Mouse (Mus musculus): Measurements from ENCODE around the gene Cdc34b. TPM values are rescaled to one million over a fixed set of nuclear protein-coding genes. Genes with fewer than 3 reads are reported as not detected.
"Not testable (repeated sequence)": the region's sequence is repeated elsewhere in the genome, so short reads cannot be mapped to it uniquely, and the experiment has no call there.

Gene Cdc34b
- polyA plus RNA-seq (2015; fragmentation: Nextera tagmentation; extraction: Ambion mirVana), result not detected in 2 replicates

- Histone ChIP-seq H3K4me3 (no peak within 1 kb of the TSS), H3K36me3 (no peaks in the 10 kb centered on the region), H3K27ac (no peak within 1 kb of the TSS), H3K27me3 (0 out of 2 replicates have a peak, but pooled peaks cover 2% of the 10 kb centered on the region), H3K4me1 (no peaks in the 10 kb centered on the region), H3K9ac (no peak within 1 kb of the TSS), H3K4me2 (no peak within 1 kb of the TSS), H3K9me3 (no peaks in the 10 kb centered on the region)
- 76% methylated on average over 29 of the region's 29 CpGs for WGBS
- ATAC-seq (ENCODE audit: insufficient number of reproducible peaks, low FRiP score, low TSS enrichment, low read depth), result no peak
These were observed at the start of gene Cdc34b for GRCm38 (mm10) chr11:94741732-94742272. Gene Cdc34b (plus strand): TSS chr11:94741782.

GRCm38 (mm10) chr11:94692502-94692901 is 49.1 kb upstream of the Cdc34b start:
- not testable (repeated sequence) for ATAC-seq (ENCODE audit: insufficient number of reproducible peaks, low FRiP score, low TSS enrichment, low read depth); H3K9ac ChIP-seq; H3K4me2 ChIP-seq; H3K4me1 ChIP-seq; H3K36me3 ChIP-seq; H3K27me3 ChIP-seq; H3K27ac ChIP-seq; H3K9me3 ChIP-seq; H3K4me3 ChIP-seq

DNA sequence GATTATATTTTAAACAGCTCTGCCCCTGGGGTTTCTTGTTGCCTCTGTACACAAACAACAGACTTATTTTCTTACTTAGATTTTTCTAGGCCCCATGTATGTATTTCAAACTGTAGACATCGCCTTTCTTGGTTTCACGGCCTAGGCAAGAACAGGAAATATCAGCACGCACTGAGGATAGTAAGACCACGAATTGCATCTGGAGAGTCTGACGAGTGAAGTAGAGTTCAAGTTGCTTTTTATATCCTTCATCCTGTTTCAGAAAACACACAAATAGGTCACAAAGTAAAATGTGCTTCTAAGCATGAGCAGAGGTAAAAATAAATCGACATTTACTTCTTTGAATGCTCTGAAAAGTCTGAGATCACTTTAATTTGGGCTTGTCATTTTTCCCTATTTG is 46.1 kb upstream of the Cdc34b start:
- Histone ChIP-seq H3K9me3 (no peaks in the 10 kb centered on the region), H3K9ac (no peak overlapping the region), H3K36me3 (no peaks in the 10 kb centered on the region), H3K4me2 (no peak overlapping the region), H3K4me3 (no peak overlapping the region), H3K27me3 (no peaks in the 10 kb centered on the region), H3K4me1 (no peaks in the 10 kb centered on the region), H3K27ac (no peak overlapping the region)
- 58% methylated on average over 6 of the region's 6 CpGs for WGBS
- ATAC-seq (ENCODE audit: insufficient number of reproducible peaks, low FRiP score, low TSS enrichment, low read depth), result no peak

DNA sequence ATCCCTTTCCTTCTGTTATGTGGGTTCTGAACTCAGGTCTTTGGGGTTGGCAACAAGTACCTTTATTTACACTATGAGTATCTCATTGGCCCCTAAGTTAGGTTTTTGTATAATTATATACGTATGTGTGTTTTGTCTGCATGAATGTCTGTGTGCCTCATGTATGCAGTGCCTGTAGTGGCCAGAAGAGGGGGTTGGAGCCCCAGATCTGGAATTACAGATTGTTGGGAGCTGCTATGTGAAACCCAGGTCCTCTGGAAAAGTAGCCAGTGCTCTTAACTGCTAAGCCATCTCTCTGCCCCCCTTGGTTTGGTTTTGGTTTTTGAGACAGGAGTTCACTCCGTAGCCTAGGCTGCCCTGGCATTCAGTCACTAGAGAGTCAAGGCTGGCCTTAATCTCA is 44.4 kb upstream of the Cdc34b start:
- Histone ChIP-seq H3K4me2 (no peak overlapping the region), H3K36me3 (no peaks in the 10 kb centered on the region), H3K27me3 (peaks cover 6% of the 10 kb centered on the region; the same call in 1 of the 2 replicates), H3K27ac (no peak overlapping the region), H3K9ac (no peak overlapping the region), H3K9me3 (no peaks in the 10 kb centered on the region), H3K4me3 (no peak overlapping the region), H3K4me1 (peaks cover 5% of the 10 kb centered on the region; the same call in 1 of the 2 replicates)
- no peak for ATAC-seq (ENCODE audit: insufficient number of reproducible peaks, low FRiP score, low TSS enrichment, low read depth)
- 90% methylated on average over 2 of the region's 2 CpGs for WGBS

GRCm38 (mm10) chr11:94697703-94698464 is 43.7 kb upstream of the Cdc34b start:
- Histone ChIP-seq H3K9ac (no peak overlapping the region), H3K36me3 (no peaks in the 10 kb centered on the region), H3K4me3 (no peak overlapping the region), H3K4me2 (no peak overlapping the region), H3K9me3 (no peaks in the 10 kb centered on the region), H3K4me1 (peaks cover 5% of the 10 kb centered on the region; the same call in 1 of the 2 replicates), H3K27me3 (peaks cover 6% of the 10 kb centered on the region; the same call in 1 of the 2 replicates), H3K27ac (no peak overlapping the region)
- no peak for ATAC-seq (ENCODE audit: insufficient number of reproducible peaks, low FRiP score, low TSS enrichment, low read depth)
- WGBS, result 43% methylated on average over 13 of the region's 13 CpGs

GRCm38 (mm10) chr11:94699399-94699798 is 42.2 kb upstream of the Cdc34b start:
- Histone ChIP-seq H3K4me3 (no peak overlapping the region), H3K9ac (no peak overlapping the region), H3K27me3 (peaks cover 6% of the 10 kb centered on the region; the same call in 1 of the 2 replicates), H3K9me3 (no peaks in the 10 kb centered on the region), H3K4me1 (peaks cover 5% of the 10 kb centered on the region; the same call in 1 of the 2 replicates), H3K4me2 (no peak overlapping the region), H3K27ac (no peak overlapping the region), H3K36me3 (no peaks in the 10 kb centered on the region)
- no peak for ATAC-seq (ENCODE audit: insufficient number of reproducible peaks, low FRiP score, low TSS enrichment, low read depth)
- WGBS, result 97% methylated on average over 3 of the region's 3 CpGs

GRCm38 (mm10) chr11:94701401-94702215 is 40.0 kb upstream of the Cdc34b start:
- Histone ChIP-seq H3K4me1 (peaks cover 5% of the 10 kb centered on the region; the same call in 1 of the 2 replicates), H3K9me3 (no peaks in the 10 kb centered on the region), H3K4me2 (no peak overlapping the region), H3K27ac (no peak overlapping the region), H3K9ac (no peak overlapping the region), H3K36me3 (no peaks in the 10 kb centered on the region), H3K27me3 (peaks cover 6% of the 10 kb centered on the region; the same call in 1 of the 2 replicates), H3K4me3 (no peak overlapping the region)
- WGBS, result 44% methylated on average over 27 of the region's 27 CpGs
- no peak for ATAC-seq (ENCODE audit: insufficient number of reproducible peaks, low FRiP score, low TSS enrichment, low read depth)

DNA sequence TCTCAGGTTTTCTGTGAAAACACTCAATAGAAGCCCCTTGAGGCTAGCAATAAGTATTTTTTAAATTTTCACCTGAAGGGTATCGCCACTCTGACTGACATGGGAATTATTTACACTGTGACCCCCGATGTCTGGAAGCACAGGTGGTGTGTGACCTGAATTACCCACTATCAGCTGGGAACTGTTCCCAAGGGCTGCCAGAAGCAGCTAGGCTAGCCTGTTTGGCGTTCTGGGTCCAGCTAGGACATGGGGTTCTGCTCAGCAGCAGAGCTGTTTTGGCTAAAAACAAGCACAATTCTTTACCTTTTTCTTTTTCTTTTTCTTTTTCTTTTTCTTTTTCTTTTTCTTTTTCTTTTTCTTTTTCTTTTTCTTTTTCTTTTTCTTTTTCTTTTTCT is 39.4 kb upstream of the Cdc34b start:
- H3K4me1 ChIP-seq, result peaks cover 5% of the 10 kb centered on the region; the same call in 1 of the 2 replicates
- WGBS, result 35% methylated on average over 3 of the region's 3 CpGs
- no peak for ATAC-seq (ENCODE audit: insufficient number of reproducible peaks, low FRiP score, low TSS enrichment, low read depth)
- H3K4me2 ChIP-seq, result no peak overlapping the region
- H3K9ac ChIP-seq, result no peak overlapping the region
- H3K9me3 ChIP-seq, result no peaks in the 10 kb centered on the region
- H3K27ac ChIP-seq, result no peak overlapping the region
- no peak overlapping the region for H3K4me3 ChIP-seq
- peaks cover 6% of the 10 kb centered on the region; the same call in 1 of the 2 replicates for H3K27me3 ChIP-seq
- no peaks in the 10 kb centered on the region for H3K36me3 ChIP-seq

GRCm38 (mm10) chr11:94704020-94704419 is 37.6 kb upstream of the Cdc34b start:
- H3K27ac ChIP-seq, result no peak overlapping the region
- H3K4me1 ChIP-seq, result peaks cover 5% of the 10 kb centered on the region; the same call in 1 of the 2 replicates
- H3K9ac ChIP-seq, result no peak overlapping the region
- H3K4me3 ChIP-seq, result no peak overlapping the region
- peaks cover 6% of the 10 kb centered on the region; the same call in 1 of the 2 replicates for H3K27me3 ChIP-seq
- no peak overlapping the region for H3K4me2 ChIP-seq
- no peaks in the 10 kb centered on the region for H3K36me3 ChIP-seq
- no peaks in the 10 kb centered on the region for H3K9me3 ChIP-seq
- no peak for ATAC-seq (ENCODE audit: insufficient number of reproducible peaks, low FRiP score, low TSS enrichment, low read depth)
- WGBS, result 46% methylated on average over 7 of the region's 7 CpGs

DNA sequence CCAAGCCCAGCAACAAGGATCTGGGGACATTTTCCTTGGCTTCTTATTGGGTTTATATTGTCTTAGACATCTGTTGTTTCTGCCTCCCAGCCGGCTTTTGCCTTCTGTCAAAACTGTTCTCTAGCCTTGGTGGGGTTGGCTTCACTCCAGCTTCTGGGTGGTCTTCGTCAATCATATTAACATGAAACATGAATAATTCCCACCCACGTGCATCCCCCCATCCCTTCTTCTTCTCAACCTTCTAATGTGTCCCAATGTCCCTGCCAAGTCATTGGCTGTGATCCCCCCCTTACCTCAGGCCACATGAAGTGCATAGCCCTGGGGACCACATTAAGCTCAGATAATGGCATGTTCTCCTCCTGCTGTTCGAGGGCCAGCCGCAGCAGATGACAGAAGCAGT is 37.1 kb upstream of the Cdc34b start, which contains the start of gene Gm11541:
Gene Gm11541, minus strand, starts transcription at position 28 of the 400 bp plus-strand sequence.
- Histone ChIP-seq H3K4me3 (no peak within 1 kb of the TSS), H3K9ac (no peak within 1 kb of the TSS), H3K27ac (no peak within 1 kb of the TSS), H3K4me2 (no peak within 1 kb of the TSS), H3K27me3 (peaks cover 6% of the 10 kb centered on the region; the same call in 1 of the 2 replicates), H3K36me3 (no peaks in the 10 kb centered on the region), H3K4me1 (peaks cover 5% of the 10 kb centered on the region; the same call in 1 of the 2 replicates), H3K9me3 (no peaks in the 10 kb centered on the region)
- 0 out of 2 replicates have a peak, but pooled peaks have one; percentile 7 for ATAC-seq (ENCODE audit: insufficient number of reproducible peaks, low FRiP score, low TSS enrichment, low read depth)
- 66% methylated on average over 5 of the region's 5 CpGs for WGBS

- Histone ChIP-seq H3K9me3 (no peaks in the 10 kb centered on the region), H3K4me1 (peaks cover 14% of the 10 kb centered on the region), H3K27me3 (0 out of 2 replicates have a peak, but pooled peaks cover 5% of the 10 kb centered on the region), H3K27ac (no peak overlapping the region), H3K36me3 (no peaks in the 10 kb centered on the region), H3K4me3 (no peak overlapping the region), H3K4me2 (no peak overlapping the region), H3K9ac (no peak overlapping the region)
- WGBS, result 27% methylated on average over 11 of the region's 11 CpGs
- no peak for ATAC-seq (ENCODE audit: insufficient number of reproducible peaks, low FRiP score, low TSS enrichment, low read depth)
These were observed 28.2 kb upstream of the Cdc34b start for GRCm38 (mm10) chr11:94713246-94713860.

All from limb, embryonic 15.5 days (tissue).